Mouse (Mus musculus) CH12.LX (cell line): ENCODE measurements around the gene Ilf2. TPM values are rescaled to one million over a fixed set of nuclear protein-coding genes. Genes with fewer than 3 reads are reported as not detected.
A peak's percentile ranks its signal among the peaks of the same experiment; 100 is the strongest.

ENCODE experiments used
- DNase-seq: peaks from one replicate; pipeline ENCODE4 v3.0.0-alpha.2; 2013; ENCODE audit errors: extremely low read depth
- H3K27ac ChIP-seq: 2 replicates; pipeline ENCODE4 v1.5.1; 2012; ENCODE audit warnings: low read depth, mild to moderate bottlenecking, control low read depth, moderate library complexity; ENCODE audit not compliant: insufficient read depth
- H3K27me3 ChIP-seq: replicated peaks from 2 replicates; pipeline ENCODE3; 2012; ENCODE audit warnings: inconsistent platforms
- H3K36me3 ChIP-seq, 2 experiments: replicated peaks in 1 of 2; 2 replicates each; pipeline versions ENCODE3 to v1.6.1; 2012; ENCODE audit warnings: inconsistent platforms in 1 of 2, low read length in 1 of 2, mild to moderate bottlenecking in 1 of 2, mixed read lengths in 1 of 2, moderate library complexity in 1 of 2; ENCODE audit not compliant: control insufficient read depth in 1 of 2, insufficient read depth in 1 of 2
- H3K4me1 ChIP-seq, 2 experiments: 2 replicates each; pipeline ENCODE4 v1.6.1; 2012; ENCODE audit warnings: inconsistent platforms in 1 of 2, moderate library complexity in 1 of 2; ENCODE audit not compliant: insufficient read depth in 2 of 2, control insufficient read depth in 1 of 2
- H3K4me2 ChIP-seq: 2 replicates; pipeline ENCODE4 v1.6.1; 2012; ENCODE audit warnings: low read depth, mild to moderate bottlenecking, control low read depth; ENCODE audit not compliant: poor library complexity, insufficient read depth, severe bottlenecking
- H3K4me3 ChIP-seq, 3 experiments: fragments of 150-350 bp in 1 of 3; sonication (generic) in 1 of 3; replicated peaks in 1 of 3; 2 replicates each; pipeline versions ENCODE3 to v1.5.1; 2011 to 2012; ENCODE audit warnings: low read depth in 2 of 3, low read length in 2 of 3, mild to moderate bottlenecking in 2 of 3, moderate library complexity in 2 of 3, control low read depth in 1 of 3, improper control_type of control experiment in 1 of 3, inconsistent platforms in 1 of 3, mixed read lengths in 1 of 3; ENCODE audit not compliant: poor library complexity in 1 of 3
- H3K79me2 ChIP-seq: replicated peaks from 2 replicates; pipeline ENCODE4 v1.6.1; 2012; ENCODE audit warnings: mild to moderate bottlenecking, moderate library complexity; ENCODE audit not compliant: control insufficient read depth, poor library complexity, insufficient read depth, severe bottlenecking; ENCODE audit errors: extremely low read depth
- H3K9ac ChIP-seq: 2 replicates; pipeline ENCODE4 v1.6.1; 2012; ENCODE audit warnings: low read depth, mild to moderate bottlenecking, control low read depth, moderate library complexity; ENCODE audit not compliant: insufficient read depth
- H3K9me3 ChIP-seq: replicated peaks from 2 replicates; pipeline ENCODE3; 2012; ENCODE audit warnings: low read length, inconsistent platforms, mixed read lengths
- BHLHE40 ChIP-seq: IDR thresholded peaks from 2 replicates; pipeline ENCODE4 v1.6.1; 2011; ENCODE audit warnings: mild to moderate bottlenecking, low read depth, low read length, improper control_type of control experiment
- CHD1 ChIP-seq: IDR thresholded peaks from 2 replicates; pipeline ENCODE4 v1.6.1; 2012; ENCODE audit warnings: low read depth, low read length, improper control_type of control experiment, inconsistent platforms
- E2F4 ChIP-seq: IDR thresholded peaks from 2 replicates; pipeline ENCODE4 v1.6.1; 2011; ENCODE audit warnings: low read depth, low read length, improper control_type of control experiment; ENCODE audit not compliant: insufficient replicate concordance
- ELF1 ChIP-seq: IDR thresholded peaks from 2 replicates; pipeline ENCODE4 v1.6.1; 2014; ENCODE audit warnings: low read depth, mild to moderate bottlenecking, inconsistent platforms, low read length, improper control_type of control experiment
- ETS1 ChIP-seq: conservative IDR thresholded peaks from 2 replicates; pipeline ENCODE4 v1.6.1; 2012; ENCODE audit warnings: low read depth, mild to moderate bottlenecking, inconsistent platforms, low read length, improper control_type of control experiment, moderate library complexity
- GABPA ChIP-seq: IDR thresholded peaks from 2 replicates; pipeline ENCODE4 v1.6.1; 2012; ENCODE audit warnings: low read depth, low read length, improper control_type of control experiment, inconsistent platforms; ENCODE audit not compliant: insufficient replicate concordance
- HCFC1 ChIP-seq: IDR thresholded peaks from 2 replicates; pipeline ENCODE4 v1.6.1; 2012; ENCODE audit warnings: low read depth, mild to moderate bottlenecking, inconsistent platforms, low read length, improper control_type of control experiment
- JUN ChIP-seq: IDR thresholded peaks from 2 replicates; pipeline ENCODE4 v1.6.1; 2011; ENCODE audit warnings: low read depth, mild to moderate bottlenecking, low read length, improper control_type of control experiment, moderate library complexity; ENCODE audit not compliant: insufficient read depth
- MAFK ChIP-seq: IDR thresholded peaks from 2 replicates; pipeline ENCODE4 v1.6.1; 2011; ENCODE audit warnings: low read length, improper control_type of control experiment; ENCODE audit not compliant: insufficient replicate concordance
- MAX ChIP-seq: IDR thresholded peaks from 2 replicates; pipeline ENCODE4 v1.6.1; 2011; ENCODE audit warnings: low read length, improper control_type of control experiment
- MAZ ChIP-seq: IDR thresholded peaks from 2 replicates; pipeline ENCODE4 v1.6.1; 2012; ENCODE audit warnings: low read depth, mild to moderate bottlenecking, inconsistent platforms, low read length, improper control_type of control experiment, moderate library complexity
- MXI1 ChIP-seq: IDR thresholded peaks from 2 replicates; pipeline ENCODE4 v1.6.1; 2011; ENCODE audit warnings: mild to moderate bottlenecking, low read depth, low read length, improper control_type of control experiment
- MYC ChIP-seq: IDR thresholded peaks from 2 replicates; pipeline ENCODE4 v1.6.1; 2011; ENCODE audit warnings: low read depth, mild to moderate bottlenecking, improper control_type of control experiment, low read length
- PAX5 ChIP-seq: IDR thresholded peaks from 2 replicates; pipeline ENCODE4 v1.6.1; 2012; ENCODE audit warnings: low read length, inconsistent platforms, mixed read lengths
- POLR2AphosphoS2 ChIP-seq: IDR thresholded peaks from 2 replicates; pipeline ENCODE4 v1.6.1; 2011; ENCODE audit warnings: low read depth, low read length, improper control_type of control experiment
- RCOR1 ChIP-seq: conservative IDR thresholded peaks from 2 replicates; pipeline ENCODE4 v1.6.1; 2012; ENCODE audit warnings: low read depth, mild to moderate bottlenecking, inconsistent platforms, low read length, improper control_type of control experiment
- SIN3A ChIP-seq: IDR thresholded peaks from 2 replicates; pipeline ENCODE4 v1.6.1; 2012; ENCODE audit warnings: low read length, improper control_type of control experiment, inconsistent platforms
- TBP ChIP-seq: conservative IDR thresholded peaks from 2 replicates; pipeline ENCODE4 v1.6.1; 2011; ENCODE audit warnings: low read depth, low read length, improper control_type of control experiment
- UBTF ChIP-seq: IDR thresholded peaks from 2 replicates; pipeline ENCODE4 v1.6.1; 2012; ENCODE audit warnings: low read depth, mild to moderate bottlenecking, inconsistent platforms, low read length, improper control_type of control experiment, moderate library complexity
- USF1 ChIP-seq: IDR thresholded peaks from 2 replicates; pipeline ENCODE4 v1.6.1; 2014; ENCODE audit warnings: low read depth, mild to moderate bottlenecking, inconsistent platforms, low read length, improper control_type of control experiment
- ZKSCAN1 ChIP-seq: IDR thresholded peaks from 2 replicates; pipeline ENCODE4 v1.6.1; 2012; ENCODE audit warnings: low read depth, inconsistent platforms, low read length, improper control_type of control experiment, borderline replicate concordance
- ZMIZ1 ChIP-seq: IDR thresholded peaks from 2 replicates; pipeline ENCODE4 v1.6.1; 2012; ENCODE audit warnings: low read depth, mild to moderate bottlenecking, inconsistent platforms, low read length, improper control_type of control experiment
- ZNF384 ChIP-seq: IDR thresholded peaks from 2 replicates; pipeline ENCODE4 v1.6.1; 2012; ENCODE audit warnings: low read depth, low read length, improper control_type of control experiment, inconsistent platforms
- dilution Hi-C: fragments of 300-500 bp; cut with MboI; formaldehyde crosslinking; loops from 2 replicates; pipeline ENCODE4 v1.14.3; 2020; ENCODE audit warnings: low sequenced_read_pairs; ENCODE audit not compliant: extremely low pct_unique_long_range_greater_than_20kb, extremely low pct_ligation_motif_present
- in situ Hi-C: fragments of 300-500 bp; cut with MboI; formaldehyde crosslinking; loops from 3 replicates; pipeline ENCODE4 v1.14.3; 2019; ENCODE audit warnings: low sequenced_read_pairs, low pct_ligation_motif_present, low pct_unique_long_range_greater_than_20kb, mixed read lengths
- polyA plus RNA-seq: library from polyadenylated mRNA; unstranded; fragments of >175 nt; gene quantifications from 2 replicates; pipeline ENCODE4 v1.2.1, GENCODE M21; 2012; ENCODE audit warnings: low read depth; ENCODE audit not compliant: insufficient read length
- total RNA-seq, 2 experiments: library from RNA; depleted of rRNA; stranded (reverse); fragments of 300-350 nt in 1 of 2; fragments of >200 nt in 1 of 2; gene quantifications; 2 replicates each; pipeline ENCODE4 v1.2.3; 2012 to 2014

Ilf2 gene
- total and polyA plus RNA-seq, 3 experiments: 120 to 197 (median 182) TPM

DNA sequence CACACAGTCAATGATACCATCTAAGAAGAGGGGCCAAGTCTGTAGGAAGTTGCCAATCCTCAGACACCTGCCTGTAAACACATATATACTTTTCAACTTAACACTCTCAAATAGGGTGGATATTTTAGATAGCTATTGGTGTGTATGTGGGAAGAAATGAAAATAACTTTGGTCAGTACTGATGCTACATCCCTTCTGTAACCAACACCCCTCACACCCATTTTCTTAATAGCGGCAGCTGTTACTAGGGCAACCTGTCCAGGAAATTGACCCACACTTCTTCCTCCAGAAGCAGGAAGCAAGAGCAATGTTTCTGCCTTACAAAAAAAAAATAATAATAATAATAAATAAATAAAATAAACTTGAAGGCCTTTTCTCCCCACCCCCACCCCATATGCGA is 43.6 kb upstream of the Ilf2 start:
- no peaks in the 10 kb centered on the region for H3K9me3 ChIP-seq

DNA sequence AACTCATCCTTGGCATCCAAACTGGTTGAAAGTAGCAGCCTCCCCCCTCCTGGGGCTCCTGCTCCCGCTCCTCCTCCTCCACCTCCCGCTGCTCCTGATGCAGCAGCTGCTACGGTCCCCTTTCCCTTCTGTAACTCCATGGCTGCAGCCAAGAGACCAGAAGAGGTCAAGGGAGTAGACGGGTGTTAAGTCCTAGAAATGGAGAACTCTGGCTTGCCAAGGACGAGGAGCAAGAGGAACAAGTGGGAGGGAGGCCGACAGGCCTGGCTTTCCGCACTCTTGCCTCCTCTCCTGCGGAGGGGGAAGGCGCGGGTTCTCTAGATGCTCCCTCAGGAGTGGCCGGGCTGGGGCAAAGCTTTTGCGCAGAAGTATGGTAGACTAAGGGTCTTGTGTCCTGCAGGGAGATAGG is 43.1 kb upstream of the Ilf2 start:
- in situ Hi-C loops: no loop called here
- H3K4me1 ChIP-seq: peaks cover 8 to 47% of the 10 kb centered on the region in 2 experiments
- TF ChIP-seq MYC (no peak), JUN (no peak)

More for the DNA sequence above, 43.6 kb upstream of the Ilf2 start:
- H3K4me2 ChIP-seq: peak overlapping the region; percentile 32
- peaks cover 18% of the 10 kb centered on the region for H3K79me2 ChIP-seq
- H3K36me3 ChIP-seq: peaks cover 0 to 12% of the 10 kb centered on the region in 2 experiments
- H3K27me3 ChIP-seq: no peaks in the 10 kb centered on the region
- H3K4me3 ChIP-seq: peak overlapping the region; percentile 71 to 94 (median 91)
- peak overlapping the region; percentile 88 for H3K9ac ChIP-seq
- DNase-seq: no peak
- peaks cover 8 to 51% of the 10 kb centered on the region in 2 experiments for H3K4me1 ChIP-seq
- in situ Hi-C loops: no loop called here
- dilution Hi-C loops: no loop called here
- 0 out of 2 replicates have a peak, but pooled peaks have one; percentile 41 for TF ChIP-seq SIN3A
- TF ChIP-seq ZKSCAN1: no peak
- no peak for TF ChIP-seq MXI1
- no peak for TF ChIP-seq POLR2AphosphoS2
- no peak overlapping the region for H3K27ac ChIP-seq

DNA sequence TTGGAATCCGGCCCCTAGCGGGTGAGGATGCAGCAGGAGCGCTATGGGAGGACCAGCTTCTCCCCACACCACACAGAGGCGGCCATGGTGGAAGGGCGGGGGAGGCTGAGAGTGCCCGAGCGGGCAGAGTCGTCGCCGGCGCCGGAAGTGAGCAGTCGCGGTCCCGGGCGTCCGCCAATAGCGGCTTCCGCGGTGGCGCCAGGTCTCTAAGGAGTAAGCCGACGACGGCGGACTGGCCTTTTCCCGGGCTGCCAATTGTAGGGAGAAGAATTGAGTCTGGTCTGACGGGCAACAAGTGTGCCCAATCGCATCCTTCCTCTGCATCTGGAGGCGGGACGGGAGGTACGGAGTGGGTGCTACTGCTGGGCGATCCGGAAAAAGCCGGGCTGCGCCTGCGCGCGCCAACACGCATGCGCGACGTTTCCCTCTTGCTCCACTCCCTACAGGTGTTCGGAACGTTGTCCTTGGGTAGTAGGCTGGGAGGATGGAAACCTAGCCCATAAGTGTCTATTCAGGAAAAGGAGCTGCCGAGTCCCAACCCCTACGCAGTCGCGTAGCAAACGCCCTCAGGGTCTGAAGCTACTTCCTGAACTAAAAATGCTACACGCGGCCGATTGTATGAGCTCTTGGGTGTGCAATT is 42.4 kb upstream of the Ilf2 start, which contains the start of gene Ints3:
Gene Ints3, minus strand, starts transcription at position 242 of the 640 bp plus-strand sequence.
- H3K4me2 ChIP-seq: peak within 1 kb of the TSS; percentile 85
- in situ Hi-C loops: no loop called here
- H3K27ac ChIP-seq: peak within 1 kb of the TSS; percentile 65
- dilution Hi-C loops: no loop called here
- H3K9me3 ChIP-seq: no peaks in the 10 kb centered on the region
- H3K4me1 ChIP-seq: peaks cover 8 to 40% of the 10 kb centered on the region in 2 experiments
- H3K9ac ChIP-seq: peak within 1 kb of the TSS; percentile 88
- peaks cover 18% of the 10 kb centered on the region for H3K79me2 ChIP-seq
- no peaks in the 10 kb centered on the region for H3K27me3 ChIP-seq
- H3K36me3 ChIP-seq: peaks cover 0 to 11% of the 10 kb centered on the region in 2 experiments
- peak within 1 kb of the TSS; percentile 71 to 94 (median 91) for H3K4me3 ChIP-seq
- peak; percentile 99 for DNase-seq
- TF ChIP-seq MAFK (0 out of 2 replicates have a peak, but pooled peaks have one; percentile 12), ELF1 (peak; percentile 95), JUN (no peak), TBP (peak; percentile 72), ZNF384 (no peak), BHLHE40 (no peak), USF1 (no peak), ZKSCAN1 (no peak), GABPA (no peak), HCFC1 (peak; percentile 77), MAX (peak; percentile 32; the same call in 1 of the 2 replicates), CHD1 (no peak), MAZ (peak; percentile 97), UBTF (no peak), PAX5 (no peak), ZMIZ1 (peak; percentile 89), ETS1 (no peak), SIN3A (no peak; the same call in 1 of the 2 replicates), E2F4 (peak; percentile 85; the same call in 1 of the 2 replicates), RCOR1 (no peak)

More for the DNA sequence above, 43.1 kb upstream of the Ilf2 start:
- H3K27ac ChIP-seq: peak overlapping the region; percentile 65; the same call in 1 of the 2 replicates
- dilution Hi-C loops: no loop called here
- peaks cover 18% of the 10 kb centered on the region for H3K79me2 ChIP-seq
- peak overlapping the region; percentile 32; the same call in 1 of the 2 replicates for H3K4me2 ChIP-seq
- peak overlapping the region; percentile 88 for H3K9ac ChIP-seq
- DNase-seq: peak; percentile 26
- no peaks in the 10 kb centered on the region for H3K9me3 ChIP-seq
- peak overlapping the region; percentile 71 to 94 (median 91) for H3K4me3 ChIP-seq
- H3K27me3 ChIP-seq: no peaks in the 10 kb centered on the region
- H3K36me3 ChIP-seq: peaks cover 0 to 12% of the 10 kb centered on the region in 2 experiments
